8 mouse cellular contexts compared by ENCODE assay signal in the genomic region with DNA sequence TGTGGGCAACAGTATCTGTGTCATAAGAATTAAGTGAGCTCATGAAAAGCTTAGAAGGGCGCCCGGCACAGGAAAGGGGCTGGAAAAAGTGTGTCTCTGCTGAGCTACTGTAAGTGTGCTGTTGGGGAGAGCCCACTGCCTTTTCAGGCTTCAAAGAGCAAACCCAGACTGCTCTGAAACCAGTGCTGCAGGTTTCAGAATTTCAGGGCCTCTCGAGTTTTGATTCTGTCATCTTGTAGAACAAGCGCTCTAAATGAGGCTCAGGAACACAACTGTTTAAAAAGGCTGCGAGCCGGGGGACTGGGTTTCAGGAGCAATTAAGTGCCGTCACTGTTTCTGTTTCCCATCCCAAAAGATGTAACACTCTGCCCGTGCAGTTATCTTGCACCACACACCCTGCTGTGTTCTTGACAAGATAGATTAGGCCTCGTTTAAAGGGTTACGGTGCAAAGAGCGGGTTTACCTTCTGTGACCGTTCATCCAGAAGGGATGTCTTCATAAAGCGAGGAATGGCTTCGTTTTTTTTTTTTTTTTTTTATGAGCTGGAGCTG. TPM values are rescaled to one million over a fixed set of nuclear protein-coding genes. Genes with fewer than 3 reads are reported as not detected.
DNase-seq lines count a peak whose midpoint lies in the region; ATAC-seq and TF ChIP-seq lines count a peak whose summit lies in the region.

No protein-coding gene starts in this region.

- H3K36me3 ChIP-seq in midbrain, embryonic 11.5 days (ENCODE audit: control insufficient read depth, insufficient read depth, low read length), result no peaks in the 10 kb centered on the region
- no peaks in the 10 kb centered on the region for H3K36me3 ChIP-seq in midbrain, postnatal 0 days (ENCODE audit: insufficient read depth, low read length)
- no peaks in the 10 kb centered on the region for H3K36me3 ChIP-seq in embryonic facial prominence, embryonic 14.5 days (ENCODE audit: control insufficient read depth, insufficient read depth, low read length)
- no peaks in the 10 kb centered on the region for H3K36me3 ChIP-seq in stomach, embryonic 16.5 days (ENCODE audit: control insufficient read depth, insufficient read depth, low read length)

- TF ChIP-seq CTCF in midbrain, postnatal 0 days (IDR thresholded peaks at IDR 0.05), result no peak

- no peak for ATAC-seq in midbrain, embryonic 11.5 days (ENCODE audit: low FRiP score)
- ATAC-seq in midbrain, postnatal 0 days (ENCODE audit: low FRiP score), result no peak
- ATAC-seq in embryonic facial prominence, embryonic 14.5 days (ENCODE audit: low read depth), result no peak
- no peak for ATAC-seq in stomach, embryonic 16.5 days (ENCODE audit: insufficient read depth, low FRiP score)

- 0 out of 2 replicates have a peak overlapping the region, but pooled peaks have one; percentile 6 for H3K4me2 ChIP-seq in midbrain, embryonic 11.5 days
- no peak overlapping the region for H3K4me2 ChIP-seq in midbrain, postnatal 0 days (ENCODE audit: low read depth, low read length, poor library complexity, severe bottlenecking)
- peak overlapping the region; percentile 67 for H3K4me2 ChIP-seq in embryonic facial prominence, embryonic 14.5 days (ENCODE audit: low read depth, low read length)
- H3K4me2 ChIP-seq in stomach, embryonic 16.5 days (ENCODE audit: low read depth, low read length), result peak overlapping the region; percentile 68

- no peak for DNase-seq in midbrain, embryonic 11.5 days (ENCODE audit: low spot score, missing footprints)
- DNase-seq in midbrain, postnatal 0 days (ENCODE audit: low spot score), result no peak
- DNase-seq in embryonic facial prominence, embryonic 14.5 days (ENCODE audit: low spot score), result peak; percentile 62
- DNase-seq in liver, result peak; percentile 87
- no peak for DNase-seq in frontal cortex, postnatal 25 days (ENCODE audit: low spot score in 2 of 2)
- no peak for DNase-seq in gastrocnemius, postnatal 36 days
- DNase-seq in frontal cortex, postnatal 36 days (ENCODE audit: low spot score in 2 of 2), result no peak

- no peaks in the 10 kb centered on the region for H3K4me1 ChIP-seq in midbrain, embryonic 11.5 days (ENCODE audit: control insufficient read depth, insufficient read depth, low read length)
- H3K4me1 ChIP-seq in midbrain, postnatal 0 days (ENCODE audit: insufficient read depth, low read length), result no peaks in the 10 kb centered on the region
- H3K4me1 ChIP-seq in embryonic facial prominence, embryonic 14.5 days (ENCODE audit: control insufficient read depth, insufficient read depth, low read length), result peaks cover 34% of the 10 kb centered on the region
- peaks cover 36% of the 10 kb centered on the region for H3K4me1 ChIP-seq in stomach, embryonic 16.5 days (ENCODE audit: control insufficient read depth, insufficient read depth, low read length)

- 36% methylated on average over 14 of the region's 14 CpGs for WGBS in midbrain, embryonic 11.5 days
- WGBS in midbrain, postnatal 0 days, result 28% methylated on average over 14 of the region's 14 CpGs
- 28% methylated on average over 14 of the region's 14 CpGs for WGBS in embryonic facial prominence, embryonic 14.5 days
- WGBS in stomach, embryonic 16.5 days, result 19% methylated on average over 14 of the region's 14 CpGs

- no peak overlapping the region for H3K4me3 ChIP-seq in midbrain, embryonic 11.5 days (ENCODE audit: low read depth, low read length)
- H3K4me3 ChIP-seq in midbrain, postnatal 0 days (ENCODE audit: low read depth, low read length), result no peak overlapping the region
- peak overlapping the region; percentile 4; the same call in 1 of the 2 replicates for H3K4me3 ChIP-seq in embryonic facial prominence, embryonic 14.5 days (ENCODE audit: low read depth, low read length)
- peak overlapping the region; percentile 17 for H3K4me3 ChIP-seq in stomach, embryonic 16.5 days (replicated peaks; ENCODE audit: low read length)

- H3K27ac ChIP-seq in midbrain, embryonic 11.5 days (ENCODE audit: low read depth, low read length), result no peak overlapping the region
- no peak overlapping the region for H3K27ac ChIP-seq in midbrain, postnatal 0 days (ENCODE audit: low read depth, low read length)
- peak overlapping the region; percentile 56 for H3K27ac ChIP-seq in embryonic facial prominence, embryonic 14.5 days (replicated peaks; ENCODE audit: low read depth, low read length)
- peak overlapping the region; percentile 78 for H3K27ac ChIP-seq in stomach, embryonic 16.5 days (ENCODE audit: low read length)

- H3K9me3 ChIP-seq in midbrain, embryonic 11.5 days (ENCODE audit: control insufficient read depth, low read length), result no peaks in the 10 kb centered on the region
- H3K9me3 ChIP-seq in midbrain, postnatal 0 days (ENCODE audit: low read length), result no peaks in the 10 kb centered on the region
- no peaks in the 10 kb centered on the region for H3K9me3 ChIP-seq in embryonic facial prominence, embryonic 14.5 days (ENCODE audit: control insufficient read depth, low read length)
- no peaks in the 10 kb centered on the region for H3K9me3 ChIP-seq in stomach, embryonic 16.5 days (replicated peaks; ENCODE audit: control insufficient read depth, low read length)

- intact Hi-C loops in gastrocnemius, postnatal 36 days (cut with DNase I), result no loop called here

- no peaks in the 10 kb centered on the region; the same call in 1 of the 2 replicates for H3K27me3 ChIP-seq in midbrain, embryonic 11.5 days (ENCODE audit: control insufficient read depth, insufficient read depth, low read length)
- 0 out of 2 replicates have a peak, but pooled peaks cover 8% of the 10 kb centered on the region for H3K27me3 ChIP-seq in midbrain, postnatal 0 days (ENCODE audit: insufficient read depth, low read length)
- H3K27me3 ChIP-seq in embryonic facial prominence, embryonic 14.5 days (replicated peaks; ENCODE audit: control insufficient read depth, insufficient read depth, low read length), result no peaks in the 10 kb centered on the region
- no peaks in the 10 kb centered on the region for H3K27me3 ChIP-seq in stomach, embryonic 16.5 days (ENCODE audit: control insufficient read depth, insufficient read depth, low read length)

- no peak overlapping the region for H3K9ac ChIP-seq in midbrain, embryonic 11.5 days (ENCODE audit: low read length)
- H3K9ac ChIP-seq in midbrain, postnatal 0 days (replicated peaks; ENCODE audit: low read length, poor library complexity, severe bottlenecking), result no peak overlapping the region
- peak overlapping the region; percentile 38; the same call in 1 of the 2 replicates for H3K9ac ChIP-seq in embryonic facial prominence, embryonic 14.5 days (ENCODE audit: low read depth, low read length)
- peak overlapping the region; percentile 38; the same call in 1 of the 2 replicates for H3K9ac ChIP-seq in stomach, embryonic 16.5 days (ENCODE audit: low read length)

RNA-seq across cellular contexts. Expression of a gene that starts 2.7 kb away (rescaled TPM):
- polyA plus RNA-seq in midbrain, embryonic 11.5 days (2014; fragmentation: Nextera tagmentation; extraction: Ambion mirVana), result 7.5 and 7.6 TPM in 2 replicates
- 5.3 and 6.1 TPM in 2 replicates for total RNA-seq in midbrain, postnatal 0 days (2014; rRNA removed)
- polyA plus RNA-seq in midbrain, postnatal 0 days (2015; fragmentation: Nextera tagmentation; extraction: Ambion mirVana), result 1.1 and 1.6 TPM in 2 replicates
- polyA plus RNA-seq in embryonic facial prominence, embryonic 14.5 days (2014; fragmentation: Nextera tagmentation; extraction: Ambion mirVana), result 15.2 and 15.5 TPM in 2 replicates
- polyA plus RNA-seq in stomach, embryonic 16.5 days (2015; fragmentation: Nextera tagmentation; extraction: Ambion mirVana), result 11.6 and 13.9 TPM in 2 replicates
- total RNA-seq in gastrocnemius, postnatal 36 days (2021), result 1 to 10 TPM; 2.0 to 2.2 TPM

RNA-seq across cellular contexts. Expression of a gene that starts 29.5 kb away (rescaled TPM):
- 75.8 and 80.9 TPM in 2 replicates for polyA plus RNA-seq in midbrain, embryonic 11.5 days (2014; fragmentation: Nextera tagmentation; extraction: Ambion mirVana)
- 72.5 and 113 TPM in 2 replicates for total RNA-seq in midbrain, postnatal 0 days (2014; rRNA removed)
- 65.6 and 72.7 TPM in 2 replicates for polyA plus RNA-seq in midbrain, postnatal 0 days (2015; fragmentation: Nextera tagmentation; extraction: Ambion mirVana)
- 57.9 and 66.5 TPM in 2 replicates for polyA plus RNA-seq in embryonic facial prominence, embryonic 14.5 days (2014; fragmentation: Nextera tagmentation; extraction: Ambion mirVana)
- 59.3 and 66.0 TPM in 2 replicates for polyA plus RNA-seq in stomach, embryonic 16.5 days (2015; fragmentation: Nextera tagmentation; extraction: Ambion mirVana)
- 10 to 100 TPM; 20.8 to 25.1 TPM for total RNA-seq in gastrocnemius, postnatal 36 days (2021)

RNA-seq across cellular contexts. Expression of a gene that starts 44.9 kb away (rescaled TPM):
- 130 and 133 TPM in 2 replicates for polyA plus RNA-seq in midbrain, embryonic 11.5 days (2014; fragmentation: Nextera tagmentation; extraction: Ambion mirVana)
- 92.4 and 99.1 TPM in 2 replicates for total RNA-seq in midbrain, postnatal 0 days (2014; rRNA removed)
- 154 and 168 TPM in 2 replicates for polyA plus RNA-seq in midbrain, postnatal 0 days (2015; fragmentation: Nextera tagmentation; extraction: Ambion mirVana)
- 105 and 108 TPM in 2 replicates for polyA plus RNA-seq in embryonic facial prominence, embryonic 14.5 days (2014; fragmentation: Nextera tagmentation; extraction: Ambion mirVana)
- polyA plus RNA-seq in stomach, embryonic 16.5 days (2015; fragmentation: Nextera tagmentation; extraction: Ambion mirVana), result 91.7 and 98.9 TPM in 2 replicates
- total RNA-seq in gastrocnemius, postnatal 36 days (2021), result 10 to 100 TPM; 39.5 to 46.8 TPM

Comparison
In these comparisons a context has a peak if more than half of its experiments do, and no peak if none do; other contexts are left out.
1. DNase-seq: peak in embryonic facial prominence, embryonic 14.5 days (single experiment) and liver (single experiment); none in midbrain, embryonic 11.5 days (single experiment), midbrain, postnatal 0 days (single experiment), frontal cortex, postnatal 25 days (0 of 2), gastrocnemius, postnatal 36 days (0 of 2) and frontal cortex, postnatal 36 days (0 of 2).
2. H3K27ac ChIP-seq: peak in embryonic facial prominence, embryonic 14.5 days (single experiment) and stomach, embryonic 16.5 days (single experiment); none in midbrain, embryonic 11.5 days (single experiment) and midbrain, postnatal 0 days (single experiment).
3. H3K4me3 ChIP-seq: peak in embryonic facial prominence, embryonic 14.5 days (single experiment) and stomach, embryonic 16.5 days (single experiment); none in midbrain, embryonic 11.5 days (single experiment) and midbrain, postnatal 0 days (single experiment).
4. H3K9ac ChIP-seq: peak in embryonic facial prominence, embryonic 14.5 days (single experiment) and stomach, embryonic 16.5 days (single experiment); none in midbrain, embryonic 11.5 days (single experiment) and midbrain, postnatal 0 days (single experiment).